Mouse (Mus musculus): ENCODE measurements at regions not wholly inside any gene's neighbourhood (a gene's known extent, or its start where the extent isn't known, plus 50 kb on each side); places are given as distances from the start of the nearest gene placed in this dataset.

DNA sequence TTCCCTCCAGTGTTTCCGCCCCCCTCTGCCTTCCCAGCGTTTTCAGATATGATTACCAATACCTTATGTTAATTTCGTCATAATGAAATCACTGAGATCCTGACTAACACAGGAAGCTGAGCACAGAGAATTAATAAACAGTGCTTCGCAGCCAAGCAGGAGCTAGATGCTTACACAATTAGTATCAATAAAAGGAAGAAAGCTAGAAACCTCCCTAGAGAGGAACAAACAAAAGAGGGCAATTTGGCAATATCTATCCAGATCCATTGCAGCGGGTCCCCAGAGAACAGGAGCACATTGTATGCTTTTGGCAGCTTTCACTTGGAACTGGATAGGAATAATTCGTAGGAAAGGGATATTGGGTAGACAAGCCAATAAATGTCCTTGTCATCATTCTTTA is 159.1 kb upstream of the Kbtbd8 start:
- no peak for DNase-seq (ENCODE audit: low spot score in 2 of 2)

DNA sequence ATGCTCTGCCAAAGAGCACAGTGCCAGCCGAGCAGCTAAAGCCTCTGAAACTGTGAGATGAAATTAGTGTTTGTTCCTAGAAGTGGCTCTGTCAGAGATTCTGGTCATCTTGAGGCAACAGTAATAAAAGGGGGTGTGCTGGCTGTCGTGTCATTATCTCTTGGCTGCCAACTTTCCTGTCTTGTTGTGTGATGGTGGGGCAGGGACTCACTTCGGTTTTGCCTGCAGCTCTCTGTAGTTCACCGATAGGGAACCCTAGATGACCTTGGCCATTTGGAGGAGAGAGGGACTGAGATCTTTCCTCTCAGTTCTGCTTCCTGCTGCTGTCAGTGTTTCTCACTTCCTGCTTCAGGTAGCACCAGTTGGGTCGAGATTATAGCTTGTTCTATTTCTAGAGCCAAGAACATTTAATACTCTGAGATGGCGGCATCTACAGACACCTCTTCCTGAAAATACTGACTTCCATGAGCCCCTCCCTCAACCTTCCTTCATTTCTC is 159.8 kb upstream of the Kbtbd8 start:
- no peak for DNase-seq (ENCODE audit: low spot score in 2 of 2)

DNA sequence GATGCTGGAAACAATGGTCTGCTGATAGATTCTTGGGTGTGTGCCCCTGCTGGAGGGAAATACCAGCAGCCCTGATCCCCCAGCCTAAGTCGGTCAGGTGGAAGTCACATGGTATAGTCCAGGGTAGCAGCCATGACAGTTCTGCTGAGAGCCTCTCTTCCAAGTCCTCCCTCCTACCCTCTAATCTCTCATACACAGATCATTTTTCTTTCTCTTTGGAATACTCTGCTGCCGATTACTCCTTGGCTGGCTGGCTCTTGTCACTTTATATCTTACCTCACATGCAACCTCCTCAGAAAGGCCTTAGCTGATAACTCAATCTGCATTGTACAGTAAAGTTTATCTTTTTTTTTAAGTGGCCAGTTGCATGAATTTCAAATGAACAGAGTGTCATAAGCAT is 162.5 kb upstream of the Kbtbd8 start:
- DNase-seq (ENCODE audit: low spot score in 2 of 2), result no peak

DNA sequence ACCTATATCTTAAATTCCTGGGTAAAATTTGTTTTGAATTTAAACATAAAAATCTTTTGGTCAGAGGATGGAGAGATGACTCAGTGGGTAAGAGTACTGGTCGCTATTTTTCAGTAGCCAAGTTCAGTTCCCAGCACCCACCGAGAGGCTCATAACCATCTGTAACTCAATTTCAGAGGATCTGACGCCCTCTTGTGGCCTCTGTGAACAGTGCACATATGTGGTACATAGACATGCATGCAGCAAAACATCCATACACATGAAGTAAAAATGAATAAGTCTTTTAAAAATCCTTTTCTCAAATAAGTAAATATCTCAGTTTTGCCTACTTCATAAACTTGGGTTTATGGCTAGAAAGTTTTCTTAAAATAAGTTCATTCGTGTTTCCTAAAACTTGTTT is 163.4 kb upstream of the Kbtbd8 start:
- DNase-seq (ENCODE audit: low spot score in 2 of 2), result no peak

DNA sequence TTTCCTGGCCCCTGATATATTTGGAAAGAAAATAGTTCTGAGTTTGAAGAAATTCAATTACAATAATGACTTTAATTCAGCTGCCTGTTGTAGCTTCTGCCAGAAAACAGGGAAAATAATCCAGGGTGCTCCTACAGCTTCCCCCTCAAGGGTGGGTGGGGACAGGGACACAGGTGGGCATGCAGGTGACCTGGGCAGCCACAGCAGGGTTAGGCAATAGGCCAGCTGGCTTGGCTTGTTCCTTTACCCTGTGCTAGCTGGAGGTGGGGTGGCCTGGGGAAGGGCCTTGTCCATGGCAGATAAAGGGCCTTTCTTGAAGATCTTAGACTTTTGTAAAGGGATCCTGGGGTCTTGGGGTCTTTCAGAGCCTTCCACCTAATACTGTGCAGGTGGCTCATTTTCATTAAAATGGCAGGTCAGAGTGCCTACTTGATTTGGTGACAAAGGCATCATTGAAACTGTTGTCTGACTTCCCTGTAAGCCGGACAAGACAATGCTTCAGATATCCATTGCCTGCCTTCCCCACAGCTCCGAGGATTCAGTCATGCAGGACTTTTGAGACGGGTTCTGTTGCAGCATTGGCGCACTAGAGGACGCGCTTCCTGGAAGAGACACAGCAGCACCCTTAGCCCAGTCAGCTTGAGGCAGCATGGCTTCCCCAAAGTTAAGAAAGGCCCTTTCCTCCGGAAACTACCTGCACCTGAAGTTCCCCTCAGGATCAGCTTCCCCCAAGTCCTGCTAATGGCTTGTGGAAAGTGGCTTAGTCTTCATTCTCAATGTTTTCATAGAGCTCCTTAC is 164.9 kb upstream of the Kbtbd8 start:
- DNase-seq (ENCODE audit: low spot score in 2 of 2), result no peak

DNA sequence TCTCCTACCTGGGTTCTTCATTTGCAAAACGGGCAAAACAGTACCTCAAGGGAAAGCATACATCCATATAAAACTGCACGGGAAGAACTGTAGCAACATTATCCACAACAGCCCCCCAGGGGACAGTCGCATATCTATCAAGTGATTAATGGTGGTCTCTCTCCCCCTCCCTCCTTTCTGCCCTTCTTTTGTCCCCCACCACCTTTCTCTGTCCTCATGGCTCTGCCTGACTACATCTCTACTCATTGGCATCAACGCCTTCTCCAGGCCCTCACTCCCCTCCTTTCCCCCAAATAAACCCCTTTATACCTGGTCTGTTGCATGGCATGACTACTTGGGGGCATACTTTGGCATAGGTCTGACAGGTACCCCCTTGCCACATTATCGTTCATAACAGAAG is 166.1 kb upstream of the Kbtbd8 start:
- no peak for DNase-seq (ENCODE audit: low spot score in 2 of 2)

DNA sequence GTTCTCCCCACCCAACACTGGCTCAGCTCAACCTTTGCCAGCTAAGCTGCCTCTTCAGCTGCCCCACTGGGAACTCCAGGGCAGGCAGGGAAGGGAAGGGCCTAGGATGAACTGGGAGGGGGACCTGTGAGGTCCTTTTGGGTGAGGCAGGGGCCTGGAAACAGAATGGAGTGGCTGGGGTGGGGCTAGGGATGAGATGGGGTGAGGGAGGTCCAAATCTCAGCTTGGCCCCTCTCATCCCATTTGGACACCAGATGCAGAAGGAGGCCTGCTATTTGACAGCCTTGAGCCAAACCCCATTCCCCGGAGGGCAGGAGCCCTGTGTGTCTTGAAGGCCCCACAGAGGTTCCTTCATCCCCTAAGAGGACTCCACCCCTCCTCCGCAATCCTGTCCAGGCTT is 166.7 kb upstream of the Kbtbd8 start:
- DNase-seq (ENCODE audit: low spot score in 2 of 2), result no peak

DNA sequence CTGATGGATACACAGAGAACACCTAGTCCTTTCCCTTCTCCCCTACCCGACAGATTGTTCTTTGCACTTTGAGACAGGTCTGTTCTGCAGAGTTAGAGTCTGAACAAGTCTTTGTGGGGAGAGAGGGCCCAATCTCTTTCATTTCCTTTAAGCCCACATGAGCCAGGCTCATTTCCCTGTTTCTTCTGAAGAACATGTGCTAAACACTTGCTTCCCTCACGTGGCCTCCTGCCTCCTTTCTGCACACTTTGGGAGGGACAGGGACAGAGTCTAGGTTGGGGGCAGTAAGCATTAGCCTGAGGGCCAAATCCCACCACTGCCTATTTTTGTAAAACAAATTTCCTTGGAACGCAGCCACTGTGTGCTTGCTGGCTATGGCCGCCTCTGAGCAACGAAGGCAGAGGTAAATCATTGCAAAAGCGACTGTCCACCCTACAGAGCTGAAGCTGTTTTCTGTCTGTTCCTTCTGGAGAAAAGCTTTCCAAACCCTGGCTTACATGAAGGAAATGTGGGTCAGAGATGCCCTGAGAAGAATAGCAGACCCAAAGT is 170.6 kb upstream of the Kbtbd8 start:
- DNase-seq (ENCODE audit: low spot score in 2 of 2), result no peak

DNA sequence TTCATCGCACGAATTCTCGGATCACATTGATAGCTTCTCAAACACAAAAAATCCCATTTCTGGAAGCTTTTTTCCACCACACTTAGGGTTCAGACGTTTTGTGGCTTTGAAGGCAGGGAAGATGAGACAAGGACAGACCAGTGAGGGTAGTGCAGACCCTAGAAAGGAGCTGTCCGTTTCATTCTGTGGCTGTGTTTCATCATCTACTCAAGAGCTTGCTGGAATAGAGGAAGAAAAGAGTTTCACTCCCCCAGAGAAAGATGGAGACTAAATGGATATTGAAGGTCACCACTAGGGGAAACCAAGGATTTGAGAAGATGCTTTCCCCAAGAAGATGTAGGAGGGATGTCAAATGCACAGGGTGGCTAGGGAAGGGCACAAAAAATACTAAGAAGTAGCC is 171.3 kb upstream of the Kbtbd8 start:
- DNase-seq (ENCODE audit: low spot score in 2 of 2), result no peak

DNA sequence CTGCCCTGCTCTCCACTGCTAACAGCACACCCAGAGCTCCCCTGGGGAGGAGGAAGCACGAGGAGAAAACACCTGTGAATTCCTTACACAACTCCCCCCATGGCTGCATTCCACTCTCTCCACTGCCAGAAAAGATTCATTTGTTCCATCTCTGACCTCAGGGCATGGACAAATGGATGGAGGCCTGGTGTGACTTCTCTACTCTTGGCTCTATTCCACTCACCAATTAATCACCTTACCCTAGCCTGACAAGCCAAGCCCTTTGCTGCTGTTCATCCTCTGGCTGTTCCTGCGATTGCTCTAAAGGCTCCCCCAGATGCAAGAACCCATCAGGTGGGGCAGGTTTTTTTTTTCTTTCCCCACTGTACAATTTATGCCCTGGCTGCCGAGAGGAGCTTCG is 172.8 kb upstream of the Kbtbd8 start:
- no peak for DNase-seq (ENCODE audit: low spot score in 2 of 2)

DNA sequence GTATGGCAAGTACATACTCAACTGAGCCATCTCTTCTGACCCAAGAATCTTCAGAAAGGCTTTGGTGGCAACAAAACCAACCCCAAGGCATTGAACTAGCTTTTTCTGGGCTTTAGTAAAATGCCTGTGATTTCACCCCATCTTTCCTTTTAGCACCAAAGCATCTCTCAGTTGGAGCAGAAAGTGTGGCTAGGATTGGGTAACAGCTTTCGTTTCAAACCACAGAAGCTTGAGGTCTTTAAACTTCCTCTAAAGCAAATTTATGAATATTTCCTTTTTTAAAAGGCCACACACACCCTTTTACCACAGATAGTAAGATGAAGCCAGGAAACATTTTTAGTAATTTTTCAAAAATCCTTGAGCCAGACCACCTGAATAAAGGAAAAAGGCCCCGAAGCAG is 178.1 kb upstream of the Kbtbd8 start:
- no peak for DNase-seq (ENCODE audit: low spot score in 2 of 2)

DNA sequence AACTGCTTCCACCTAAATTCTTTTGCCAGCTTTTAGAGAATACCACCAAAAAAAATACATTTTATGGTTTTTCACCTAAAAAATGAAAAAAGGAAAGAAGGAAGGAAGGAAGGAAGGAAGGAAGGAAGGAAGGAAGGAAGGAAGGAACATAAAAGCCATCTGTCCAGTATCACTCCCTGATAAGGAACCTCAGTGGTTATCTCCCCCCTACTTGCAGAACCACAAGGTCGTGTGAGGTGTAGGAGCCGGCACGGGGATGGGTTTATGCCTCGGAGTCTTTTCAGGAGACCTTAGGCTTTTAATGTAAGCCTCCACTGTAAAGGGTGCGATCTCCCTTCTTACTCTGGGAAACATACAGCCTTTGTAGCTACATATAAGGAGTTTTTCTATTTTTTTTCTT is 180.8 kb upstream of the Kbtbd8 start:
- DNase-seq (ENCODE audit: low spot score in 2 of 2), result no peak

DNA sequence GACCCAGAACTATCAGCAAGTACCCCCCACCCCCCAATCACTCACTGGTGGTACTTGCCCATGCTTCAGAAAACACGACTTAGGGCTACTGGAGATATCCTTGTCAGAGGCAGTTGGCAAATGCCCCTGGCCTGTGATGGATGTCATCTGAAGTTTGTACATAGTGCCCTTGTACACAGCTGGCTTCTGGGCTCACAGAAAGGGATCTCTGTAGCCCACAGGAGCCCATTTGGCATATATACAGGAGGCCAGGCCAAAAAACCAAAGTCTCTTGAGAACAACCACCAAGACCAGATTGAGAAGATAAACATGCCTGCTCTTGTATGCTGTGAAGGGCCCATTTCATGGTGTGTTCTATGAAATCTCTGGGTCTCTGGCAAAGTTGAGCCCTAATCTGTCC is 181.3 kb upstream of the Kbtbd8 start:
- no peak for DNase-seq (ENCODE audit: low spot score in 2 of 2)

DNA sequence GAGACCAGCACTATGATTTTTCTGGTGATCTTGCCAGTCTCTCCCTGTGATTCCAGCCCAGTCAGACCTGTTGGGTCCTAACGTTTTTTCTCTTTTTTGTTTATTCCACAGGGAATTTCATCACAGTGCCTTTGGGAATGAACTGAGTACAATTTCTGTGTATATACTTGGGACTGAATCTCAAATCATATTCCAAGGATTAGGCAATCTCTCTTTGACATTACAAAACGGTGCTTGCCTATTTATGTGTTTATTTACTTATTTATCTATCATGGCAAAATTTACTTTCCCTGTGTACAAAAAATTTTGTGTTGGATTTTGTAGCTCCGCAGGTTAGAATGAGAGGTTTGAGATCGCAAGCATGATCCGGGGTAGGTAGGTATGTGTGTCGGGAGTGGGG is 189.2 kb upstream of the Kbtbd8 start:
- no peak for DNase-seq (ENCODE audit: low spot score in 2 of 2)

DNA sequence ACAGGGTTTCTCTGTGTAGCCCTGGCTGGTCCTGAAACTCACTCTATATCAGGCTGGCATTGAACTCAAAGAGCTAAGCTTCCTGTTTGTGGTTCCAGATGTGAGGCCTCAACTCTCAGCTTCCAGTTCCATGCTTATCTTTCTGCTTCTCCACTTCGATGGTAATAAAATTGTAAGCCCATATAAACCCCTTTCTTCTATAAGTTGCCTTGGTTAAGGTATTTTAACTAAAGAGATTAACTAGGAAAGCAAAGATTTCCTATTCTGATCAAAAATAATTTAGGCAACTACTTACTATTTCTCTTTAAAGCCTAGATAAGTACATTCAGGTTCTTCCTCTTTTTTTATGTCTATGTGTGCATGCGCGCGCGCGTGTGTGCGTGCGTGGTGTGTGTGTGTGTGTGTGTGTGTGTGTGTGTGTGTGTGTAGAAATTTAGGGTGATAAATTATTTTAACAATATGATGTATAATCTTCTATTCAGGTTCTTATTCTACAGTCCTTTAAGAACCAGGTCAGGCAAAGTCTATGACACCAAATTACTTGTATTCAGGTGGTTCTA is 190.3 kb upstream of the Kbtbd8 start:
- no peak for DNase-seq (ENCODE audit: low spot score in 2 of 2)

DNA sequence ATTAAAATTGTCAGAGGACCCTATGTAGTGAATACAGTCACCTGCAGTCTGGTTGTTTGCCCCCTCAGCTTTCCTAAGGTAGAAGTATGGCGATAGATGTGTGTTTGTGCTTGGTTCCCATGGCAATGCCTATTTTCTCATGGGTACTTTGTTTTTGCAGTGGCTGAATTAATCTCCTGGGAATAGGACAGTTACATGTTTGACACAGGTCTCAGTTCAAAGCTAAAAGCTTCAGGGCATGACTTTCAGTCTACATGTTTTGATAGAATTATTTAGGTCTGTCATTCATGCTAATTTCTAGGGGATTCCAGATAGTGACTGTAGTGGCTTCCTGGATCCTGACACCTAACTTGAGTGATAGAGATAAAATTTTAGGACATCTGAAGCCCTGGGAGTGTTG is 191.6 kb upstream of the Kbtbd8 start:
- no peak for DNase-seq (ENCODE audit: low spot score in 2 of 2)

DNA sequence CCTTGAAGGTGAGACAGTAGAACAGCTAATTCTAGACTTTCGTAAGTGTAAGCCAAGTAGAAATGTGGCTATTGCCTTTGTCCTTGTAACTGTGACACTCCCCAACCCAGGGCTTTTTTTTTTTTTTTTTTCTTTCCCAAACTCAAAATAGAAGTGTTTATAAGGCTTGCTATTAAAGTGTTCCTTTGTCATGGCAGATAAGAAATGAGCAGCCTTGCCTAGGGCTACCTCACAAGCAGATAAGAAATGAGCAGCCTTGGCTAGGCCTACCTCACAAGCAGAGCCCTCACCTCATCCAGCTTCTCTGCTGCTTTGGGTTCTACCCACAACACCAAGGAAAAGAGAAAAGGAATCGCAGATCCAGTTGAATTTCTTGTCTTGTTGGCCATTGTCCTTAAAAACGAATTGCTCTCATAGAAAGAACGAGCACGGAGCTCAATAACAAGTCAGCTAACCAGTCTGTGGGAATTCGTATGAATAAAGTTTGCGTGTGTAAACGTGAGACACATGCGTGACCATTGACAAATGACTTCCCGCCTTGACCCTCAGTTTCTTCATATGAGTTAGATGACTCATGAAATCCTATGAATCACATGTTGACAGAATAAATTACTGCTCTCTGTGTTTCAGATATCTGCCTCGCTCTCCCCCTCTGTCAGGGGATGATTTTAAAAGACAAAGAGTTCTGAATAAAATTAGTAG is 192.6 kb upstream of the Kbtbd8 start:
- no peak for DNase-seq (ENCODE audit: low spot score in 2 of 2)

DNA sequence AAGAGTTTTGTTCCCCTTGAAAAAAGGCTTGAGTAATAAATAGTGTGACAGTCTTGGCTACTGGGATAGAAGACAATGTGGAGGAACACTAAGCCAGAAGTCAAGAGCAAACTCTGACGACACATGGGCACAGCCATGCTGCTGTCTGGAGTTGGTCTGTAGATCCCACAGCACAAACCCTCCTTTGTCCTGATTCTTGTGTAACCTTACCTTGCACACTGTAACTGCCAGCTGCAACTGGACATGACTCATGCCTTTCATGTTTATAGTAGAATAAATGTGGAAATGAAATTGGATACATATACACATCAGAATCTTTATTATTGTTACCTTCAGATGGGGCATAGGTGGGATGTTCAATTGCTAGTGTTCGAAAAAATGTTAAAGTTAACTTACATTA is 195.3 kb upstream of the Kbtbd8 start:
- no peak for DNase-seq (ENCODE audit: low spot score in 2 of 2)

DNA sequence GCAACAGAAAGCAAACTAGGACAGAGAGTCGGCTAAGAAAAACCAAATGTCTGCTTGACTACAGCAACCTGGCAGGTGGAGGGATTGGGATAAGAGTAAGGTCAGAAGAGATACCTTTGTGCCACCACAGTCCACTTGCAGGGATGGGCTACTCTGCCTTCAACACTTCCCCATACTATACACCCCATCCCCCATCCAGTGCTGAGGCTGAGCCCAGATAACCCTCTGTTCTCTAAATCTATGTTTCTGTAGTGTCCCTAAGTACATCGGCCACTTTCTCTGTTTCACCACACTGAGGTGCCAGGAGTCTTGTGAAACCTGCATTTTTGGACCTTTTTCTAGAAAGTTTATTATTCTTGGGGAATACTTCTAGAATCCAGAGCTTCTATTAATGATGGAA is 196.3 kb upstream of the Kbtbd8 start:
- DNase-seq (ENCODE audit: low spot score in 2 of 2), result no peak

DNA sequence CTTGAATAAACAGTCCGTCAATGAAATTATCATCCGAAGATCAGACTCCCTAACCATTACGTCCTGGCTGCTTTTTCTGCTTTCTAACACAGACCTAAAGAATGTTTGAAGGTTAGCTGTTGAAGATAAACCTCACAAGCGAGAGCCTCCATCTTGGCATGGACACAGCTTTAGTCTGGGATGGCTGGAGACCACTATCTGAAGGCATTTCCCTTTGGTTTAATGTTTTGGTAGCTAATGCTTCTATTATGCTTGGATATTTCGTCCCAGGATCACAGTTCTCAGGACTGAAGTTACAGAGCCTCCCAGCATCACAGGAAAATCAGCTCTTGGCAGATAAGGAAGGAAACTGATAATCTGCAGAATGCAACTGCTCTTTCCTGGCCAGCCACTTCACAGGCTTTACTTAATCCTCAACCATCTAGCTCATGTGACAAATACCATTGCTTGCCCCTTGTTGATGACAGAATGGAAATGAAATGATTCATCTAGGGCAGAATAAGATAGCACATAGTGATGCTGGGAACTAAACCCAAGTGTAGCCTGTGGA is 197.8 kb upstream of the Kbtbd8 start:
- no peak for DNase-seq (ENCODE audit: low spot score in 2 of 2)

DNA sequence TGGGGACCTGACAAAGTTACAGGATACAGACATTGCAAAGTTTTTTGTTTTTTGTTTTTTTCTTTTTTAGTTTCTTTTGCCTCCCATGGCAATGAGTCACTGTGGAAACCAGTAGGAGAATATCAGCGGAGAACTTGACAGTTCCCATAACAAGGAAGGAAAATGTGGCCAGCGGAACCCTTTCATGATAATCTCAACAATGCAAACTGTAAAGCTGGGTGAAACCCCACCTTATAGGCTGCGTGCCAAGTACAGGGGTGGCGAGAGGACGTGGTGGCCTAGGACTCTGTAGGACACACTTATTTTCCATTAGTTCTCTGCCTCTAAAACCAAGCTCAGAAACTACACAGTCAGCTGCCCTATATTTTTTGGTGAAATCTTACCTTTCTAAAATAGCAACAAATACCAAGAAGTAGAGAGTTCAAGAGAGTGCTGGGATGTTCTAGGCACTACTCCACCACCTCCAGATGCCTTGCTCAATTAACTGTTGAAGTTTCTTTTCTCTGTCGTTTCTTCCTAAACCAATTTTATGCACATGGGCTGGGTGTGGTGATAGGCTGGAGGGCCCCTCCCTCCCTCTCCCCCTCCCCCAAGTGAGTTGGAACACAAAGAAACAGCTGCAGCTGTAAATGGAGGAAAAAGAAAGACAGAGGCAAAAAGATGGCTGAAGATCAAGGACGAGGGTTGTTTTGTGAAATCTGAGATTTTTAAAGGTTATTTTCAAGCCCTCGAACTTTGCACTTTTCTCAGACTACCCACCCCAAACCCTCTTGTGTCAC is 201.0 kb upstream of the Kbtbd8 start:
- no peak for DNase-seq (ENCODE audit: low spot score in 2 of 2)
